Mouse (Mus musculus) urinary bladder, postnatal 10 days (tissue): ENCODE measurements around the gene Dock10.

Experiments
- DNase-seq: peaks from one replicate; pipeline ENCODE4 v3.0.0; 2022; ENCODE audit warnings: low spot score

Gene Dock10

DNA sequence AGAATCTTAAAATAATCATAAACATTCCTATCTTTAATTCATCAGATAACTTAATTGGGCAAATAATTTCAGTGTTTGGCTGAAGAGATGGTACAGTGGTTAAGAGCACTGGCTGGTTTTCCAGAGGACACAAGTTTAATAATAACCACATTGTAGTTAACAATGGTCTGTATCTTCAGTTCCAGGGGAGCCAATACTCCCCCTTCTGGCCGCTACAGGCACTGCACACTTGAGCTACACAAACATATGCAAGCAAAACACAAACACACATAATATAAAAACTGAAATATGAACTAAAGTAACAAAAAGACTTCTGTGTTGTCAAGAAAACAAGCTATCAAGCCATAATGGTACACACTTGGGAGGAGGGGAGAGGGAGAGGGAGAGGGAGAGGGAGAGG is 102.5 kb downstream of the Dock10 start:
- DNase-seq, result no peak

DNA sequence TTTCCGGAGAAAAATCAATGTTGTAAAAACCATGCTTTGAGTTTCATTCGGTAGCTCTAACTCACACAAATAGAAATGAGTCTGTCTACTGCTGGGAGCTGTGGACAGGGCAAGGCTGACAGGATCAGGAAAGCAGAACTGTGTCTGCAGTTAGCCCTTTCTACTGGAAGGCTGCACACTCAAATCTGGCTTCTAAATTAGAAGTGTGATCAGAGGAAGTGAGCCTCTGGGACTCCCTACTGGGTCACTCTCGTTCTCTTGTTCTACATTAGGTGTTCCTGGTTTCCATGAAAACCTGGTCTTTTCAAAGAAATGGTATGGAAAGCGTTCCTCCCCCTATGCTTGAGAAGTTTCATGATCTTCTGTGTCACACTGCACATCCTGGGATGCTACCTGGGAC is 103.1 kb downstream of the Dock10 start:
- no peak for DNase-seq

GRCm38 (mm10) chr1:80654177-80654576 is 104.2 kb downstream of the Dock10 start:
- DNase-seq, result no peak

- DNase-seq, result no peak
Measured at GRCm38 (mm10) chr1:80652803-80653202, 105.5 kb downstream of the Dock10 start.

DNA sequence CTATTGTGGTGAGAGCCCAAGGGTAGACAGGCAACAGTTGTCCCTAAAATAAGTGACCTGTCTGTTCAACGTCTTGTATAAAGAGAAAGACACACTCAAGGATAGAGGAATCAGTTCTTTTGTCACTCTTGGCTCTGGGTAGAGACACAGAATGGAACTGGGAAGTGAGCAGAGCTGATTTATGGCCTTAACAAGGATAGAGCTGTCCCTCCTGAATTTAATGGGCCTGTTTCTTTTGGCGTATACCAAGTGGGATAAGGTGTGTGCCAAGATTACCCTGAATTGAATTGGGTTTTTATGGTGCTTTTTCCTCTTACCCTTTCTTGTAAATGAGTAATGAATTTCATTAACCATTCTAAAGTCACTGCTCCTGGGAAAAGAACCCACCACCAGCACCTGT is 106.2 kb downstream of the Dock10 start:
- DNase-seq, result no peak

DNA sequence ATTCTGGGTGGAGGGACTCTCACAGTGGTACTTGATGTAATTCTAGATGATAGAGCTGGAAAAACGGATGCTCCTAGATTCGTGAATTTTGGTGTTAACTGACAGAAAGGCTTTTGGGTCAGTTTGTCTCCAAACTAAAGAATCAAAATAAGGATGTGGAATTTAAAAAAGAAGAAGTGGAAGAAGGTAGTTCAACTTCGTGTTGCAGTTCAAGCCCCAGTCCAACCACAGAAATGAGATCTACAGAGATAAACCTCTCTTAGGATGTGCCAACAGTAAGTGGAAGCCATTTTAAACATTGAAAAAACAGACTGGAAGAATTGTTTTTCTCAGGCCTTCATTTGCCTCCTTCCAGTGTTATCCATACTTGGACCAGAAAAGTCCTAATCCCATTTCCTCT is 111.7 kb downstream of the Dock10 start:
- no peak for DNase-seq

- no peak for DNase-seq
Measured at GRCm38 (mm10) chr1:80643866-80644451, 114.4 kb downstream of the Dock10 start.

- DNase-seq, result no peak
Measured at GRCm38 (mm10) chr1:80641832-80642231, 116.5 kb downstream of the Dock10 start.

DNA sequence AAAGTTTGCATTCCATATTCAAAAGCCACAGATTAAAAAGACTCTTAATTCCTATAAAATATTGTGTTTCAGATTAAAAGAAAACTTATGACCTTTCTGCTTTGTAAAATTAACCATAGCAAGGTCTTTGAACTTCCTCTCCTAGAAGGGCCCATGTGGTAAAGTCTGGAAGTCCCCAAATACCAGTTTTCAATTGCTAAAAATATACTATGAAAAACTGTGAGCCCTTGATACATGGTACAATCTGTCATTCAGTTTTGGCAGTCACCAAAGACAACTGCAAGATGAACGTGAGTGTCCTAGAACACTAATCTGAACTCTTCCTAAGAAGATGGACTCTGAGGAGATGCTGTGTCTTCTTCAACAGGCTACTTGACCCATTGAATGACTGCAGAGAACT is 117.0 kb downstream of the Dock10 start:
- no peak for DNase-seq

GRCm38 (mm10) chr1:80639553-80639952 is 118.8 kb downstream of the Dock10 start:
- DNase-seq, result no peak

DNA sequence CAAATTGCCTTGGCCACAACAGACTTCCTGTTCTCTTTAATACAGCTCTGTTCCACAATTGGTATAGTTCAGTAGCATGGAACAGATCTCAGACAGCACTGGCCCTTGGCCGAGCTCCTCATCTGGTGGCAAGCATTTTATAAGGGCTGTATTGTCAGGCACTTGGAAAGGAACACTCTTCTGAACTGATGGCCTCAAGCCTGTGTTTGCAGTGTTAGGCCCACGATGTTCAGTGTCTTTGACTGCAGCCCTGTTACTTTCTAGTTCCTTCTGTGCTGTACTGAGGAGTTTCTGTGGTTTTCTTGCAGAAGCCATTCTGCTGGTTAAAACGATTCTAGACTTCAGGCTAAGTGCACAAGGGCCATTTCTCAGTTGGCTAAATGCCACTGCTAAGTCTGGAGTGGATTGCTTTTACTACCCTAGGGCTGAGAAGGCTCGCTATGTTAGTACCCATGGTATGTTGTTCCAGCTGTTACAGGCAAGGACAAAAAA is 121.1 kb downstream of the Dock10 start:
- no peak for DNase-seq

GRCm38 (mm10) chr1:80635825-80636224 is 122.5 kb downstream of the Dock10 start:
- DNase-seq, result no peak

- no peak for DNase-seq
Measured at GRCm38 (mm10) chr1:80633536-80633935, 124.8 kb downstream of the Dock10 start.

- no peak for DNase-seq
Measured at GRCm38 (mm10) chr1:80630179-80631149, 127.9 kb downstream of the Dock10 start.

DNA sequence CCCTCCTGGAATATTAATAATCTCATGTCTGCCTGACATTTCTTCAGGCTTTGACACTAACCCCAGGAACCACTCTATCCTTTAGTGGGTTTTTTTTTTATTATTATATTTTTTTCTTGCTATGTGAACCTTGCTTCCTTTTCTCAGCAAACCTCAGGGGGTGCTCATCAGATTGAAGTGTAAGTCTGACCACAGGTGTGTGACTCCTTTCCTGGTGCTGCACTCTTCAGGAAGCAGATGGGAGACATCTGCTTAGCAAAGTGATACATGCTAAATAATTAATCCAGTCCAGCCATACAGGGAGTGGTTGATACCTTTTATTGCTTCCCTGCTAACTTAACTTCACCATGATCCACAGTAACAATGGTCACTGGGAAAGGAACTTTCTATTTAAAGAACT is 130.3 kb downstream of the Dock10 start:
- no peak for DNase-seq

DNA sequence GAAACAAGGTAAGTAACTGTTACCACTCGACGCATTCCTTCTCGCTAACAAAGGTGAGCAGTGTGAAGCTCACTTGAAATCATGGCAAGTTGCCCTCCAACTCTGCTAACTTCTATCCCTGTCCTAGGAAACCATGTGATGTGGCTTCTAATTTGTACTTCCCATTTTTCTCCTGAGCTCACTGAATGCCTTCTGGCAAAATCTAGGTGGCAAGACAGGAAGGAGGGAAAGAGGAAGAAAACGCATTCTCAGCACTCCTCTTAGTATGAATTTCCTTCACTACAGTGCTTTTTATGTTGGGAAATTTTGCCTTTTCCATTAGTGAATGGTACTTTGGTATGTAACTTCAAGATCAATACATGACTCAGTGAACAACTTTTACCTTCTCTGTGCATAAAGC is 131.5 kb downstream of the Dock10 start:
- no peak for DNase-seq

DNA sequence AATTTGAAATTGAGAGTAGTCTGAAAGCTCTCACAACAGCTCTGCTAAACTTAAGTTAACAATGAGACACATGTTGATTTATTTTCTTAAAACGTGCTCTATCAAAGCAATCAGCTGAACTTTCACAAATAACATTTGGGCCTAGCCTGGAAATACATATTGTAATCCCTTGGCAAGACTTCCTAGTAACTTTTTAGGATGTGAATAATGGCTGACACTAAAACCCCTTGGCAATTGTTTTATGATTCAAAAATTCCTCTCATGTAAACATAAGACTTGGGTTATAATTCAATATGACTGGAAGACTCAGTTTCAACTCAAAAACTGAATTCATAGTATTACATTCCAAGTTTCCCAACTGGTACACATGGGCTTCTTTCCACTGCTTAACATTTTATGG is 133.0 kb downstream of the Dock10 start:
- DNase-seq, result no peak

DNA sequence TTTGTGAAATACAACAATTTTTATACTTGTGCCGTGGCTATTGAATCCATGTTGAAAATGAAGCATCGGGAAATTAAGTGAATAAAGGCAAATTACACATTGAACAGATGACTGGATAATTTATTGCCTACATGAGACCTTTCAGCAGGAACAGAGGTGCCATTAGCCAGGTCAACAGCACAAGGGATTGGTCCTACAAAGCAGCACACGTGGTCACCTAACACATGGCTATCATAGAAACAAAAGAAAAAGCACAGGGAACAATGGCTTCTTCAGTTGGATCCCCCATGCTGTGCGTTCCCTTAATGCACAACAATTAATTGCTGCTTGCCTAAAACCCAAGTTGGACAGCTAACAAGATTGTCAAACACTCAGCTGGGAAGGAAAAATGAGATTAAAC is 133.8 kb downstream of the Dock10 start:
- no peak for DNase-seq

DNA sequence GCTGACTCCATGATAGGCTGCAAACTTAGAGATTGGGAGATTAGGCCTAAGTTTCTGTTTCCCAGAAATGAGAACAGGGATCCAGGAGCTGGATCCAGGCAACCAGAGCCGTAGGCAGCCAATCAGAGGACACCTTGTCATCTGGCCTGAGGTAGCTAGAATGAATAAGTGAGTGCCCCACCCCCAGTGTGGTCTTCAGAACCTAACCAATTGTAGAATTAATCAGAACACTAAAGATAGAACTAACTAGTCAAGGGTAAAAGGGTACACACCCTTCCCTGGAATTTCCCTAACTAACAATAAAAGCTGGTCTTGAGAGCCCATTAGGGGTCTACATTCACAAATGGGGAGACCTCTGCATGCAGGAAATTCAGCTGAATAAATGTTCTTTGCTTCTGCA is 135.7 kb downstream of the Dock10 start:
- no peak for DNase-seq

- no peak for DNase-seq
Measured at GRCm38 (mm10) chr1:80619100-80619499, 139.2 kb downstream of the Dock10 start.

- DNase-seq, result no peak
Measured at GRCm38 (mm10) chr1:80616671-80617070, 141.7 kb downstream of the Dock10 start.

GRCm38 (mm10) chr1:80614750-80615149 is 143.6 kb downstream of the Dock10 start:
- no peak for DNase-seq

GRCm38 (mm10) chr1:80613395-80614011 is 144.8 kb downstream of the Dock10 start:
- no peak for DNase-seq
